Mouse (Mus musculus): ENCODE data around the gene Ubap1. TPM values are rescaled to one million over a fixed set of nuclear protein-coding genes. Genes with fewer than 3 reads are reported as not detected.

Gene Ubap1
- polyA plus RNA-seq, 2 experiments: 16.9 to 21.4 TPM

DNA sequence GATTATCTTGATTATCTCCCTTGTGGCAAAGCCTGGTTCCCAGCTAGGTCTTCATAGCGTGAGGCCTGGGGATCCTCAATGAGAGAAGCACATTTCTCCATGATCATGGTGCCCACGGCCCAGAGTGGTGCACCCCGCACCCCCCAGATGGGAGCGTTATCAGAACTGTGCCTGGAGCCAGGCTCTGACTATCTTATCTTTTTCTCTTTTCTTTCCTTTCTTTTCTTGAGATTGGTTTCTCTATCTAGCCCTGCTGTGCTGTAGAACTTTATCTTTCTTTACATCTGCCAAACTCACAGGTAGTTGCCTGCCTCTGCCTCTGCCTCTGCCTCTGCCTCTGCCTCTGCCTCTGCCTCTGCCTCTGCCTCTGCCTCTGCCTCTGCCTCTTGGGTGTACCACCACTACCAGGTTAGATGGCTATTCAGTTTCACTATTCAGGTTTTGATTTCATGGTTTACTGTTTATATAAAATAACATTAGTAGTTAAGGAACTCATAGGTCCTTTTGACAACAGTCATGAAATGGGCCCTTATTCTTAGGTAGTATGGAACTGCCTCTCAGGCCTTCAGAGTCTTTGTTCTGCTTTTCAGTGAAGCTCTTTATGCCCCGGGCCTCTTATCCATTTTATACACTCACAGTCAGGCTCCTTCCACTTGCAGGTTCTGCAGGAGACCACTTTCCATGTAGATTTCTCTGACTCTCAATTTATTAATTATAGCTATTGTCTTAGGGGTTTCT lies 32.6 kb downstream of the Ubap1 start:
- Histone ChIP-seq H3K27ac (no peak overlapping the region), H3K27me3 (ENCODE audit: control insufficient read depth, insufficient read depth, low read length) (no peaks in the 10 kb centered on the region), H3K4me1 (replicated peaks; ENCODE audit: control insufficient read depth in 2 of 2, insufficient read depth in 2 of 2, low read length in 1 of 2) (peaks cover 11 to 12% of the 10 kb centered on the region in 2 experiments), H3K9ac (replicated peaks) (no peak overlapping the region), H3K36me3 (replicated peaks; ENCODE audit: control insufficient read depth, insufficient read depth, low read depth) (peaks cover 48% of the 10 kb centered on the region), H3K4me3 (ENCODE audit: insufficient read depth in 1 of 2, low read depth in 2 of 2, low read length in 2 of 2) (no peak overlapping the region), H3K9me3 (ENCODE audit: control insufficient read depth, low read length) (no peaks in the 10 kb centered on the region), H3K4me2 (ENCODE audit: low read depth) (no peak overlapping the region)
- TF ChIP-seq CTCF (IDR thresholded peaks at IDR 0.05; ENCODE audit: low read depth) (no peak), EP300 (IDR thresholded peaks at IDR 0.05; ENCODE audit: low read depth) (peak; percentile 57; the same call in 1 of the 2 replicates)
- DNase-seq (ENCODE audit: low read depth in 3 of 3, low spot score in 3 of 3) (no peak), ATAC-seq (ENCODE audit: insufficient read depth) (peak; percentile 74)
- WGBS (ENCODE audit: insufficient replicate concordance): 41% methylated on average over 5 of the region's 5 CpGs

- Histone ChIP-seq H3K4me3 (ENCODE audit: insufficient read depth in 1 of 2, low read depth in 2 of 2, low read length in 2 of 2) (no peak overlapping the region), H3K9ac (replicated peaks) (peak overlapping the region; percentile 11; the same call in 1 of the 2 replicates), H3K4me1 (replicated peaks; ENCODE audit: control insufficient read depth in 2 of 2, insufficient read depth in 2 of 2, low read length in 1 of 2) (peaks cover 30 to 31% of the 10 kb centered on the region in 2 experiments), H3K4me2 (ENCODE audit: low read depth) (no peak overlapping the region; the same call in 1 of the 2 replicates), H3K36me3 (replicated peaks; ENCODE audit: control insufficient read depth, insufficient read depth, low read depth) (peaks cover 46% of the 10 kb centered on the region), H3K9me3 (ENCODE audit: control insufficient read depth, low read length) (no peaks in the 10 kb centered on the region), H3K27me3 (ENCODE audit: control insufficient read depth, insufficient read depth, low read length) (no peaks in the 10 kb centered on the region), H3K27ac (peak overlapping the region; percentile 99)
- WGBS (ENCODE audit: insufficient replicate concordance): 44% methylated on average over 1 of the region's 1 CpGs
- ATAC-seq (ENCODE audit: insufficient read depth) (no peak), DNase-seq (ENCODE audit: low read depth in 3 of 3, low spot score in 3 of 3) (no peak)
- TF ChIP-seq CTCF (IDR thresholded peaks at IDR 0.05; ENCODE audit: low read depth): no peak
- no peak for TF ChIP-seq EP300 (IDR thresholded peaks at IDR 0.05; ENCODE audit: low read depth)
Measured at GRCm38 (mm10) chr4:41386412-41386975, 37.7 kb downstream of the Ubap1 start.

GRCm38 (mm10) chr4:41387755-41388469 lies 39.1 kb downstream of the Ubap1 start:
- no peak for TF ChIP-seq CTCF (IDR thresholded peaks at IDR 0.05; ENCODE audit: low read depth)
- peak; percentile 78 for TF ChIP-seq EP300 (IDR thresholded peaks at IDR 0.05; ENCODE audit: low read depth)
- DNase-seq (ENCODE audit: low read depth in 3 of 3, low spot score in 3 of 3) (peak; percentile 84 to 86 (median 84)), ATAC-seq (ENCODE audit: insufficient read depth) (peak; percentile 98)
- Histone ChIP-seq H3K4me3 (ENCODE audit: insufficient read depth in 1 of 2, low read depth in 2 of 2, low read length in 2 of 2) (peak overlapping the region; percentile 52 to 59), H3K9ac (replicated peaks) (peak overlapping the region; percentile 65), H3K36me3 (replicated peaks; ENCODE audit: control insufficient read depth, insufficient read depth, low read depth) (peaks cover 51% of the 10 kb centered on the region), H3K27ac (peak overlapping the region; percentile 99), H3K4me2 (ENCODE audit: low read depth) (peak overlapping the region; percentile 72), H3K9me3 (ENCODE audit: control insufficient read depth, low read length) (no peaks in the 10 kb centered on the region), H3K27me3 (ENCODE audit: control insufficient read depth, insufficient read depth, low read length) (no peaks in the 10 kb centered on the region), H3K4me1 (replicated peaks; ENCODE audit: control insufficient read depth in 2 of 2, insufficient read depth in 2 of 2, low read length in 1 of 2) (peaks cover 28 to 29% of the 10 kb centered on the region in 2 experiments)
- 37% methylated on average over 7 of the region's 7 CpGs for WGBS (ENCODE audit: insufficient replicate concordance)

- Histone ChIP-seq H3K27ac (peak overlapping the region; percentile 99), H3K4me2 (ENCODE audit: low read depth) (peak overlapping the region; percentile 72), H3K27me3 (ENCODE audit: control insufficient read depth, insufficient read depth, low read length) (no peaks in the 10 kb centered on the region), H3K9ac (replicated peaks) (peak overlapping the region; percentile 65), H3K4me3 (ENCODE audit: insufficient read depth in 1 of 2, low read depth in 2 of 2, low read length in 2 of 2) (peak overlapping the region; percentile 52 to 59), H3K9me3 (ENCODE audit: control insufficient read depth, low read length) (no peaks in the 10 kb centered on the region), H3K36me3 (replicated peaks; ENCODE audit: control insufficient read depth, insufficient read depth, low read depth) (peaks cover 51% of the 10 kb centered on the region), H3K4me1 (replicated peaks; ENCODE audit: control insufficient read depth in 2 of 2, insufficient read depth in 2 of 2, low read length in 1 of 2) (peaks cover 28 to 29% of the 10 kb centered on the region in 2 experiments)
- no peak for DNase-seq (ENCODE audit: low read depth in 3 of 3, low spot score in 3 of 3)
- no peak for TF ChIP-seq EP300 (IDR thresholded peaks at IDR 0.05; ENCODE audit: low read depth)
- WGBS (ENCODE audit: insufficient replicate concordance): 81% methylated on average over 5 of the region's 5 CpGs
- no peak for ATAC-seq (ENCODE audit: insufficient read depth)
Measured at GRCm38 (mm10) chr4:41388616-41389015, 39.8 kb downstream of the Ubap1 start.

DNA sequence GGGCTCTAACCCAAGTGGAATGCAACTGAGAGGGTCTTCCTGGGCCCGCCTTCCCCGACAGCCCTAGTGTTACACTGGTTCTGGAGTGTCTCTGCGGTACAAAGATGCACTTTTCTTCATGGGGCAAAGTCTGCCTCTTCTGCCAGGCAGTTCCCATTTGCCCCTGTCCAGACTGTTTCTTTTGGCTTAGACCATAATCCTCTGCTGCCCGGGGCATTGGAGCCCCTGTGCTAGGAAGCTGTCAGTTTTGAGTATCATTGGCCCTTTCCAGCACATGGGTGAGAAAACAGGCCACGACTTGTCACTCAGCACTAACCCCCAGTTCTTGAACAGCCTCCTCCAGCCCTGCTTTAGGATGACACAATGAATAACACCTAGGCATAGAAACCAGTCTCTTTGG lies 40.4 kb downstream of the Ubap1 start:
- Histone ChIP-seq H3K36me3 (replicated peaks; ENCODE audit: control insufficient read depth, insufficient read depth, low read depth) (peaks cover 48% of the 10 kb centered on the region), H3K4me3 (ENCODE audit: insufficient read depth in 1 of 2, low read depth in 2 of 2, low read length in 2 of 2) (peak overlapping the region; percentile 52 to 59), H3K4me2 (ENCODE audit: low read depth) (peak overlapping the region; percentile 72), H3K27ac (peak overlapping the region; percentile 99), H3K4me1 (replicated peaks; ENCODE audit: control insufficient read depth in 2 of 2, insufficient read depth in 2 of 2, low read length in 1 of 2) (peaks cover 28 to 29% of the 10 kb centered on the region in 2 experiments), H3K9me3 (ENCODE audit: control insufficient read depth, low read length) (no peaks in the 10 kb centered on the region), H3K27me3 (ENCODE audit: control insufficient read depth, insufficient read depth, low read length) (no peaks in the 10 kb centered on the region), H3K9ac (replicated peaks) (peak overlapping the region; percentile 65)
- no peak for TF ChIP-seq EP300 (IDR thresholded peaks at IDR 0.05; ENCODE audit: low read depth)
- TF ChIP-seq CTCF (IDR thresholded peaks at IDR 0.05; ENCODE audit: low read depth): no peak
- DNase-seq (ENCODE audit: low read depth in 3 of 3, low spot score in 3 of 3): no peak
- ATAC-seq (ENCODE audit: insufficient read depth): no peak
- 93% methylated on average over 5 of the region's 5 CpGs for WGBS (ENCODE audit: insufficient replicate concordance)

Measured in liver, embryonic 14.5 days (tissue).